ENCODE assay signal across 7 mouse cellular contexts in genomic region chr1:133134881-133135280, GRCm38 (mm10). TPM values are rescaled to one million over a fixed set of nuclear protein-coding genes. Genes with fewer than 3 reads are reported as not detected.
A peak's percentile ranks its signal among the peaks of the same experiment; 100 is the strongest.
DNase-seq lines count a peak whose midpoint lies in the region; ATAC-seq and TF ChIP-seq lines count a peak whose summit lies in the region.

No protein-coding gene starts in this region.

- TF ChIP-seq CTCF in testis, adult 2 months (IDR thresholded peaks at IDR 0.05; ENCODE audit: control insufficient read depth, insufficient read depth, insufficient replicate concordance, low read depth, low read length): no peak
- no peak for TF ChIP-seq CTCF in intestine, postnatal 0 days (IDR thresholded peaks at IDR 0.05; ENCODE audit: low read depth)

- no peak for ATAC-seq in embryonic facial prominence, embryonic 15.5 days (ENCODE audit: insufficient number of reproducible peaks, low FRiP score, low TSS enrichment, low read depth)
- no peak for ATAC-seq in intestine, postnatal 0 days
- no peak for ATAC-seq in monocyte, adult 5-6 weeks (replicated peaks; ENCODE audit: insufficient number of reproducible peaks, low FRiP score, low TSS enrichment, poor library complexity, severe bottlenecking)

- no peak for DNase-seq in testis, postnatal 10 days (ENCODE audit: low spot score)
- DNase-seq in layer of hippocampus, adult 11-12 months (ENCODE audit: low spot score): no peak

- peaks cover 2% of the 10 kb centered on the region; the same call in 1 of the 2 replicates for H3K4me1 ChIP-seq in testis, adult 2 months (ENCODE audit: control insufficient read depth, insufficient read depth, low read length)
- peaks cover 39% of the 10 kb centered on the region for H3K4me1 ChIP-seq in embryonic facial prominence, embryonic 15.5 days
- no peaks in the 10 kb centered on the region for H3K4me1 ChIP-seq in intestine, postnatal 0 days (replicated peaks; ENCODE audit: control insufficient read depth, insufficient read depth, low read length)

- no peak overlapping the region for H3K9ac ChIP-seq in embryonic facial prominence, embryonic 15.5 days
- H3K9ac ChIP-seq in intestine, postnatal 0 days (ENCODE audit: low read depth, low read length): peak overlapping the region; percentile 35; the same call in 1 of the 2 replicates

- 39% methylated on average over 4 of the region's 4 CpGs for WGBS in embryonic facial prominence, embryonic 15.5 days
- 3% methylated on average over 4 of the region's 4 CpGs for WGBS in intestine, postnatal 0 days
- 0% methylated on average over 4 of the region's 4 CpGs for WGBS in macrophage (ENCODE audit: missing documents)

- H3K4me2 ChIP-seq in embryonic facial prominence, embryonic 15.5 days (replicated peaks): peak overlapping the region; percentile 86
- H3K4me2 ChIP-seq in intestine, postnatal 0 days (replicated peaks; ENCODE audit: low read depth): peak overlapping the region; percentile 87

- peak overlapping the region; percentile 46 for H3K4me3 ChIP-seq in testis, adult 2 months (ENCODE audit: control insufficient read depth, low read depth, low read length)
- H3K4me3 ChIP-seq in embryonic facial prominence, embryonic 15.5 days (replicated peaks): peak overlapping the region; percentile 95
- H3K4me3 ChIP-seq in intestine, postnatal 0 days (ENCODE audit: low read depth, low read length): peak overlapping the region; percentile 61
- H3K4me3 ChIP-seq in macrophage (ENCODE audit: inconsistent target): peak overlapping the region; percentile 97

- H3K27ac ChIP-seq in testis, adult 2 months (ENCODE audit: control insufficient read depth, insufficient read depth, low read depth, low read length): no peak overlapping the region
- no peak overlapping the region for H3K27ac ChIP-seq in embryonic facial prominence, embryonic 15.5 days (replicated peaks)
- no peak overlapping the region for H3K27ac ChIP-seq in intestine, postnatal 0 days (ENCODE audit: low read depth, low read length)
- H3K27ac ChIP-seq in macrophage: peak overlapping the region; percentile 34; the same call in 1 of the 2 replicates

- H3K27me3 ChIP-seq in testis, adult 2 months (ENCODE audit: control insufficient read depth, insufficient read depth, low read length): no peaks in the 10 kb centered on the region
- no peaks in the 10 kb centered on the region for H3K27me3 ChIP-seq in embryonic facial prominence, embryonic 15.5 days
- H3K27me3 ChIP-seq in intestine, postnatal 0 days (replicated peaks; ENCODE audit: control insufficient read depth, insufficient read depth, low read length): no peaks in the 10 kb centered on the region

- H3K9me3 ChIP-seq in embryonic facial prominence, embryonic 15.5 days (replicated peaks): no peaks in the 10 kb centered on the region
- H3K9me3 ChIP-seq in intestine, postnatal 0 days (ENCODE audit: control insufficient read depth): no peaks in the 10 kb centered on the region

- TF ChIP-seq POLR2A in testis, adult 2 months (IDR thresholded peaks at IDR 0.05; ENCODE audit: control insufficient read depth, low read depth, low read length): no peak

- peaks cover 84% of the 10 kb centered on the region for H3K79me2 ChIP-seq in macrophage (ENCODE audit: inconsistent target)

- H3K36me3 ChIP-seq in testis, adult 2 months (ENCODE audit: control insufficient read depth, insufficient read depth, low read length): peaks cover 7% of the 10 kb centered on the region; the same call in 1 of the 2 replicates
- H3K36me3 ChIP-seq in embryonic facial prominence, embryonic 15.5 days: peaks cover 38% of the 10 kb centered on the region
- peaks cover 27% of the 10 kb centered on the region for H3K36me3 ChIP-seq in intestine, postnatal 0 days (ENCODE audit: control insufficient read depth, insufficient read depth)
- peaks cover 33% of the 10 kb centered on the region; the same call in 1 of the 2 replicates for H3K36me3 ChIP-seq in macrophage (ENCODE audit: inconsistent target)

RNA-seq across cellular contexts. Expression of gene Ppp1r15b, which starts 3.9 kb away (rescaled TPM):
- 11.1 and 11.8 TPM in 2 replicates for polyA plus RNA-seq in testis, adult 2 months (2012; rRNA removed)
- polyA plus RNA-seq in embryonic facial prominence, embryonic 15.5 days (2015; fragmentation: Nextera tagmentation; extraction: Ambion mirVana): 34.8 and 35.6 TPM in 2 replicates
- polyA plus RNA-seq in intestine, postnatal 0 days (2015; fragmentation: Nextera tagmentation; extraction: Ambion mirVana): 28.5 and 33.0 TPM in 2 replicates
- total RNA-seq in macrophage (2018; cell fraction: chromatin; rRNA removed): 100 to 1,000 TPM in 6 of 26 experiments, 10 to 100 TPM in 20; 28.2 to 162 (median 79.5) TPM
- total RNA-seq in macrophage (2018; cell fraction: cytosol; rRNA removed): 100 to 1,000 TPM in 3 of 26 experiments, 10 to 100 TPM in 23; 50.0 to 199 (median 78.2) TPM
- total RNA-seq in macrophage (2018; cell fraction: nucleus; rRNA removed): 100 to 1,000 TPM in 16 of 26 experiments, 10 to 100 TPM in 10; 43.6 to 286 (median 150) TPM
- polyA plus RNA-seq in macrophage (2018): 26.8 to 38.2 TPM (median 32.7 TPM) in 3 replicates
- 173 to 191 TPM (median 177 TPM) in 3 replicates for total RNA-seq in monocyte, adult 5-6 weeks (2017)

RNA-seq across cellular contexts. Expression of gene Plekha6, which starts 29.1 kb away (rescaled TPM):
- 97.1 and 110 TPM in 2 replicates for polyA plus RNA-seq in testis, adult 2 months (2012; rRNA removed)
- 7.2 and 7.8 TPM in 2 replicates for polyA plus RNA-seq in embryonic facial prominence, embryonic 15.5 days (2015; fragmentation: Nextera tagmentation; extraction: Ambion mirVana)
- 7.5 and 8.0 TPM in 2 replicates for polyA plus RNA-seq in intestine, postnatal 0 days (2015; fragmentation: Nextera tagmentation; extraction: Ambion mirVana)
- total RNA-seq in macrophage (2018; cell fraction: chromatin; rRNA removed): 1 to 10 TPM in 4 of 26 experiments, under 1 TPM in 9, not detected in 13; 0.15 to 4.0 (median 0.74) TPM
- under 1 TPM in 15 of 26 experiments, not detected in 11; 0.03 to 0.26 (median 0.09) TPM for total RNA-seq in macrophage (2018; cell fraction: cytosol; rRNA removed)
- 1 to 10 TPM in 2 of 26 experiments, under 1 TPM in 8, not detected in 16; 0.16 to 2.6 (median 0.42) TPM for total RNA-seq in macrophage (2018; cell fraction: nucleus; rRNA removed)
- polyA plus RNA-seq in macrophage (2018): not detected in 3 replicates
- total RNA-seq in monocyte, adult 5-6 weeks (2017): 5.7 to 6.3 TPM (median 5.7 TPM) in 3 replicates

Comparison
In these comparisons a context has a peak if more than half of its experiments do, and no peak if none do; other contexts are left out.
1. H3K4me3 ChIP-seq: peak in every context shown above with its lines; median percentile 97 in macrophage; 95 in embryonic facial prominence, embryonic 15.5 days; 61 in intestine, postnatal 0 days; 46 in testis, adult 2 months.
2. RNA of gene Plekha6, which starts 29.1 kb away (polyA plus RNA-seq): 97.1 to 110 TPM in testis, adult 2 months; 7.5 to 8.0 TPM in intestine, postnatal 0 days, 7.2 to 7.8 TPM in embryonic facial prominence, embryonic 15.5 days and not detected in macrophage; every median in the first group is over 10 times any median in the second.